Mouse (Mus musculus) liver, embryonic 14.5 days (tissue): ENCODE data around the gene Hist1h4k.
"Not testable (repeated sequence)": the region's sequence is repeated elsewhere in the genome, so short reads cannot be mapped to it uniquely, and the experiment has no call there.

ENCODE experiments used
- CTCF ChIP-seq: IDR thresholded peaks from 2 replicates; pipeline ENCODE4 v1.5.1; 2016; ENCODE audit warnings: antibody characterized with exemption, low read depth, control low read depth
- EP300 ChIP-seq: IDR thresholded peaks from 2 replicates; pipeline ENCODE4 v1.6.1; 2016; ENCODE audit warnings: antibody characterized with exemption, low read depth

- not testable (repeated sequence) for TF ChIP-seq CTCF, EP300
These were observed 29.1 kb downstream of the Hist1h4k start for GRCm38 (mm10) chr13:21721107-21721756.
